ENCODE assay signal across 1 mouse cellular context in genomic region chr1:88260114-88260513, GRCm38 (mm10).
TF ChIP-seq lines count a peak whose summit lies in the region.

No protein-coding gene starts in this region.

TF ChIP-seq in CH12.LX, 34 proteins besides CTCF, POLR2A, EP300 and RAD21:
- TF ChIP-seq POLR2AphosphoS2 (IDR thresholded peaks at IDR 0.05; ENCODE audit: low read depth, low read length) (peak; percentile 4; the same call in 1 of the 2 replicates), ETS1 (conservative IDR thresholded peaks at IDR 0.05; ENCODE audit: low read depth, low read length) (no peak), UBTF (IDR thresholded peaks at IDR 0.05; ENCODE audit: low read depth, low read length) (no peak), USF1 (IDR thresholded peaks at IDR 0.05; ENCODE audit: low read depth, low read length) (no peak)
TF ChIP-seq in CH12.LX: peak in this region for 1.
